Mouse (Mus musculus) embryo, embryonic 9.5 days (tissue): ENCODE data around the gene Pprc1.
A peak's percentile ranks its signal among the peaks of the same experiment; 100 is the strongest.

ENCODE experiments used
- DNase-seq: peaks from one replicate; pipeline ENCODE4 v3.0.0-alpha.2; 2017; ENCODE audit errors: extremely low spot score

Pprc1 gene

GRCm38 (mm10) chr19:46056388-46056946 is 11.8 kb downstream of the Pprc1 start:
- DNase-seq = peak; percentile 92

GRCm38 (mm10) chr19:46056947-46057607 is 12.4 kb downstream of the Pprc1 start:
- DNase-seq = peak; percentile 90

- no peak for DNase-seq
These were observed 13.8 kb downstream of the Pprc1 start for GRCm38 (mm10) chr19:46058466-46058865.

- no peak for DNase-seq
These were observed 16.2 kb downstream of the Pprc1 start for GRCm38 (mm10) chr19:46060845-46061244.

GRCm38 (mm10) chr19:46068054-46068453 is 23.4 kb downstream of the Pprc1 start:
- no peak for DNase-seq

- no peak for DNase-seq
These were observed 28.6 kb downstream of the Pprc1 start for GRCm38 (mm10) chr19:46073285-46073684.

- no peak for DNase-seq
These were observed 29.6 kb downstream of the Pprc1 start for GRCm38 (mm10) chr19:46074266-46074665.

GRCm38 (mm10) chr19:46075616-46076607 is 31.2 kb downstream of the Pprc1 start, which contains the start of gene Nolc1:
Nolc1 (plus strand) TSS chr19:46075863.
- DNase-seq = peak; percentile 99

GRCm38 (mm10) chr19:46078535-46078934 is 33.8 kb downstream of the Pprc1 start:
- no peak for DNase-seq

- DNase-seq = no peak
These were observed 40.5 kb downstream of the Pprc1 start for GRCm38 (mm10) chr19:46085185-46085584.

GRCm38 (mm10) chr19:46086337-46086736 is 41.7 kb downstream of the Pprc1 start:
- DNase-seq = peak; percentile 37

- DNase-seq = no peak
These were observed 43.2 kb downstream of the Pprc1 start for GRCm38 (mm10) chr19:46087871-46088270.

- no peak for DNase-seq
These were observed 47.0 kb downstream of the Pprc1 start for GRCm38 (mm10) chr19:46091641-46092040.

GRCm38 (mm10) chr19:46094144-46094543 is 49.5 kb downstream of the Pprc1 start:
- DNase-seq = no peak

- DNase-seq = no peak
These were observed 50.6 kb downstream of the Pprc1 start for GRCm38 (mm10) chr19:46095291-46095690.

GRCm38 (mm10) chr19:46096396-46096795 is 51.7 kb downstream of the Pprc1 start:
- no peak for DNase-seq

- no peak for DNase-seq
These were observed 54.9 kb downstream of the Pprc1 start for GRCm38 (mm10) chr19:46099561-46099960.

- no peak for DNase-seq
These were observed 58.9 kb downstream of the Pprc1 start for GRCm38 (mm10) chr19:46103437-46104186.

- DNase-seq = no peak
These were observed 59.5 kb downstream of the Pprc1 start for GRCm38 (mm10) chr19:46104187-46104557.

- no peak for DNase-seq
These were observed 65.5 kb downstream of the Pprc1 start for GRCm38 (mm10) chr19:46110214-46110613.

GRCm38 (mm10) chr19:46110781-46111180 is 66.1 kb downstream of the Pprc1 start:
- no peak for DNase-seq

GRCm38 (mm10) chr19:46114617-46115016 is 69.9 kb downstream of the Pprc1 start:
- DNase-seq = no peak
